In genomic region chr9:83103785-83104184, GRCm38 (mm10) we compare ENCODE assay signal across 20 mouse cellular contexts. TPM values are rescaled to one million over a fixed set of nuclear protein-coding genes. Genes with fewer than 3 reads are reported as not detected.
DNase-seq lines count a peak whose midpoint lies in the region; ATAC-seq and TF ChIP-seq lines count a peak whose summit lies in the region.
"Had no signal": no experiment of that assay in that cellular context is flagged by ENCODE, and none has a peak within 500 bp of the region (broad histone marks: within the 10 kb centered on the region; RNA-seq: fewer than 3 reads in every experiment).

No protein-coding gene starts in this region.

- H3K4me3 ChIP-seq in midbrain, postnatal 0 days (ENCODE audit: low read depth, low read length) = no peak overlapping the region
- no peak overlapping the region for H3K4me3 ChIP-seq in midbrain, embryonic 14.5 days (replicated peaks; ENCODE audit: low read depth, low read length)
- H3K4me3 ChIP-seq: liver, embryonic 12.5 days; myocyte had no signal

- 93% methylated on average over 3 of the region's 3 CpGs for WGBS in midbrain, postnatal 0 days
- WGBS in midbrain, embryonic 14.5 days = 90% methylated on average over 3 of the region's 3 CpGs

- H3K27me3 ChIP-seq in midbrain, postnatal 0 days (ENCODE audit: insufficient read depth, low read length) = no peaks in the 10 kb centered on the region
- H3K27me3 ChIP-seq in midbrain, embryonic 14.5 days (ENCODE audit: control insufficient read depth, insufficient read depth, low read length) = no peaks in the 10 kb centered on the region
- H3K27me3 ChIP-seq: liver, embryonic 12.5 days had no signal

- no peak for ATAC-seq in midbrain, postnatal 0 days (ENCODE audit: low FRiP score)
- ATAC-seq in midbrain, embryonic 14.5 days (ENCODE audit: low FRiP score, low TSS enrichment) = no peak
- ATAC-seq: forebrain, embryonic 14.5 days; hindbrain, postnatal 0 days; liver, embryonic 12.5 days had no signal

- no peaks in the 10 kb centered on the region for H3K36me3 ChIP-seq in midbrain, postnatal 0 days (ENCODE audit: insufficient read depth, low read length)
- no peaks in the 10 kb centered on the region for H3K36me3 ChIP-seq in midbrain, embryonic 14.5 days (ENCODE audit: control insufficient read depth, insufficient read depth, low read length)
- H3K36me3 ChIP-seq: liver, embryonic 12.5 days had no signal

- peak; percentile 40 to 73 for DNase-seq in adrenal gland, adult (ENCODE audit: inconsistent age in 2 of 2, low spot score in 1 of 2)
- no peak for DNase-seq in adrenal gland, adult 8-10 months
- peak; percentile 16 for DNase-seq in midbrain, postnatal 0 days (ENCODE audit: low spot score)
- no peak for DNase-seq in midbrain, embryonic 14.5 days
- DNase-seq in adipocyte (ENCODE audit: low spot score) = peak; percentile 34
- DNase-seq in telencephalon, adult 2 months (ENCODE audit: low read depth, low spot score) = peak; percentile 29
- DNase-seq in frontal cortex, postnatal 14 days (ENCODE audit: low spot score in 2 of 2) = no peak
- no peak for DNase-seq in embryo, embryonic 10 days (ENCODE audit: low spot score)
- DNase-seq: cerebellum, adult 18-20 months; gastrocnemius, postnatal 25 days; heart, postnatal 36 days; kidney, adult 18-20 months; kidney, postnatal 4 days; thymus, postnatal 4 days had no signal

- no peak overlapping the region for H3K27ac ChIP-seq in midbrain, postnatal 0 days (ENCODE audit: low read depth, low read length)
- H3K27ac ChIP-seq in midbrain, embryonic 14.5 days (replicated peaks; ENCODE audit: low read depth, low read length) = no peak overlapping the region
- H3K27ac ChIP-seq: hindbrain, postnatal 0 days; liver, embryonic 12.5 days had no signal

- no peaks in the 10 kb centered on the region for H3K4me1 ChIP-seq in midbrain, postnatal 0 days (ENCODE audit: insufficient read depth, low read length)
- H3K4me1 ChIP-seq in midbrain, embryonic 14.5 days (ENCODE audit: control insufficient read depth, insufficient read depth, low read length) = peaks cover 4% of the 10 kb centered on the region; the same call in 1 of the 2 replicates
- H3K4me1 ChIP-seq: liver, embryonic 12.5 days had no signal

- no peak for TF ChIP-seq CTCF in midbrain, postnatal 0 days (IDR thresholded peaks at IDR 0.05)

- H3K4me2 ChIP-seq in midbrain, postnatal 0 days (ENCODE audit: low read depth, low read length, poor library complexity, severe bottlenecking) = no peak overlapping the region
- H3K4me2 ChIP-seq in midbrain, embryonic 14.5 days (ENCODE audit: low read length) = no peak overlapping the region
- H3K4me2 ChIP-seq: heart, embryonic 11.5 days; liver, embryonic 12.5 days; midbrain, embryonic 11.5 days had no signal

- H3K9ac ChIP-seq in midbrain, postnatal 0 days (replicated peaks; ENCODE audit: low read length, poor library complexity, severe bottlenecking) = no peak overlapping the region
- no peak overlapping the region for H3K9ac ChIP-seq in midbrain, embryonic 14.5 days (replicated peaks; ENCODE audit: low read length)
- H3K9ac ChIP-seq: liver, embryonic 12.5 days had no signal

- H3K9me3 ChIP-seq in midbrain, postnatal 0 days (ENCODE audit: low read length) = no peaks in the 10 kb centered on the region
- no peaks in the 10 kb centered on the region for H3K9me3 ChIP-seq in midbrain, embryonic 14.5 days (ENCODE audit: control insufficient read depth, low read length)
- H3K9me3 ChIP-seq: liver, embryonic 12.5 days had no signal

RNA-seq across cellular contexts. Expression of gene Hmgn3, which starts 42.7 kb away (rescaled TPM):
- total RNA-seq in adrenal gland, adult 8-10 months (2022) = 100 to 1,000 TPM; 135 to 174 (median 149) TPM
- total RNA-seq in midbrain, postnatal 0 days (2014; rRNA removed) = 57.7 and 113 TPM in 2 replicates
- 217 and 229 TPM in 2 replicates for polyA plus RNA-seq in midbrain, postnatal 0 days (2015; fragmentation: Nextera tagmentation; extraction: Ambion mirVana)
- 126 and 152 TPM in 2 replicates for polyA plus RNA-seq in midbrain, embryonic 14.5 days (2014; fragmentation: Nextera tagmentation; extraction: Ambion mirVana)

Comparison
In these comparisons a context has a peak if more than half of its experiments do, and no peak if none do; other contexts are left out.
1. DNase-seq: peak in adrenal gland, adult (2 of 2), midbrain, postnatal 0 days (single experiment), adipocyte (single experiment) and telencephalon, adult 2 months (single experiment); none in adrenal gland, adult 8-10 months (single experiment), midbrain, embryonic 14.5 days (single experiment), frontal cortex, postnatal 14 days (0 of 2) and embryo, embryonic 10 days (single experiment).